Mouse (Mus musculus): ENCODE measurements around the gene Myo15b. TPM values are rescaled to one million over a fixed set of nuclear protein-coding genes. Genes with fewer than 3 reads are reported as not detected.

Gene Myo15b
- polyA plus RNA-seq, 1 experiment from 2014 or later, result 16.5 TPM

DNA sequence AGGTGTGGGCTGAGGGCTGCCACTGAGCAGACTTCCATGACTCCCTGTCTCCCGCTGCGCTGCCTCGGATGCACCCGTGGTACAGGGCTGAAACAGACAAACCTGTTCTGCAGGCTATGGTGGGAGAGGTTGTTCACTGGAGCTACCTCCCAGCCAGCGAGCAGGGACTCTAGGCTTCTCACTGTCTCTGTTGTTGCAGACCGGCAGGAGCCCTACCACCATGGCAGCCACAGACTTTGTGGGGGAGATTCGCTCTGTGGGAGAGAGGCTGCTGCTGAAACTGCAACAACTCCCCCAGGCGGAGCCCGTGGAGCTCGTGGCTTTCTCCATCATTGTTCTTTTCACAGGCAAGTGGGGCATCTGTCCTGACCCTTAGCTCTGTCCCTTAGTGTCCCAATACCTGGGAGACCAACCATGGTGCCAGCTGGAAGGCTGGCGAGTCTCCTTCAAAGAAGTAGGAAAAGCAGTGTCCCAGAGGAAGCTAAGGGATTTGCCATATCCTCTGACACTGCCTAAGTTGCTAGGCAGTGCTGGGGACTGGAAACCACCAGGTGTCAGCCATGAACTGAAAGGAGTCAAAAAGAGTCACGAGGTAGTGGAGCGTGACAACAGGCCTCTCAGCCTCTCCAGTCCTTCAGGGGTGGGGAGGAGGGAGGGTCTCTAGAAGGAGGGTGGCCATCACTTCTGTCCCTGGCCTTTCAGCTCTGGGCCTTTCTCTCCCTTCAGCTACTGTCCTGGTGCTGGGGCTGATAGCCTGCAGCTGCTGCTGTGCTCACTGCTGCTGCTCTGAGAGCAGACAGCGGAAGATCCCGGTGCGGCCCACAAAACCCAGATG lies 47.0 kb downstream of the Myo15b start:
- Histone ChIP-seq H3K4me1 (replicated peaks; ENCODE audit: insufficient read depth, low read length) (peaks cover 57% of the 10 kb centered on the region), H3K4me2 (ENCODE audit: low read length) (peak overlapping the region; percentile 21; the same call in 1 of the 2 replicates), H3K27ac (peak overlapping the region; percentile 83), H3K9me3 (replicated peaks; ENCODE audit: low read length) (no peaks in the 10 kb centered on the region), H3K36me3 (ENCODE audit: insufficient read depth, low read length) (no peaks in the 10 kb centered on the region), H3K4me3 (replicated peaks; ENCODE audit: low read depth, low read length) (no peak overlapping the region), H3K9ac (ENCODE audit: low read depth, low read length) (peak overlapping the region; percentile 45; the same call in 1 of the 2 replicates), H3K27me3 (ENCODE audit: insufficient read depth, low read length) (no peaks in the 10 kb centered on the region)
- 40% methylated on average over 16 of the region's 16 CpGs for WGBS
- TF ChIP-seq CTCF (IDR thresholded peaks at IDR 0.05; ENCODE audit: low read depth), result peak; percentile 42; the same call in 1 of the 2 replicates
- DNase-seq (ENCODE audit: low spot score) (peak; percentile 71), ATAC-seq (replicated peaks; ENCODE audit: low FRiP score, low read depth) (peak; percentile 38; the same call in 1 of the 2 replicates)

DNA sequence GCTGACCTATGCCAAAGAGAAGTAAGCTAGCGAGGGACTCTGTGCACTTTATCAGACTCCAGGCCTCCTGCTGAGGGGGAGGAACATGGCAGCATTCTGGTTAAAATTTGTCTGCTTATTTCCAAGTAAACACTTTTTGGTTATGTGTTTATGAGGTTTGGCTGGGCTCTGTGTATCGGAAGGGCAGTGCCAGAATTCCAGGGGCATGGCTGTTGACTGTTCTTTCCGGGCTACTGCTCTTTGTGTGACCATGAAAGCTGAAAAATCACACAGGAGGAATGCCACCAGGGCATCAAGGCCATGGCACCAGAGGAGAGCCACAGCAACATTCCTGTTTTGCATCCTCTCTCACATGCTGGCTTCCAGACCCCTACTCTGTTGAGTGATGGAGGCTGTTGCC lies 47.9 kb downstream of the Myo15b start:
- H3K27ac ChIP-seq, result peak overlapping the region; percentile 83
- WGBS, result 53% methylated on average over 3 of the region's 3 CpGs
- no peaks in the 10 kb centered on the region for H3K27me3 ChIP-seq (ENCODE audit: insufficient read depth, low read length)
- no peaks in the 10 kb centered on the region for H3K36me3 ChIP-seq (ENCODE audit: insufficient read depth, low read length)
- H3K4me1 ChIP-seq (replicated peaks; ENCODE audit: insufficient read depth, low read length), result peaks cover 50% of the 10 kb centered on the region
- peak overlapping the region; percentile 45; the same call in 1 of the 2 replicates for H3K9ac ChIP-seq (ENCODE audit: low read depth, low read length)
- H3K4me3 ChIP-seq (replicated peaks; ENCODE audit: low read depth, low read length), result no peak overlapping the region
- no peak for TF ChIP-seq CTCF (IDR thresholded peaks at IDR 0.05; ENCODE audit: low read depth)
- no peak for DNase-seq (ENCODE audit: low spot score)
- no peak for ATAC-seq (replicated peaks; ENCODE audit: low FRiP score, low read depth)
- H3K9me3 ChIP-seq (replicated peaks; ENCODE audit: low read length), result no peaks in the 10 kb centered on the region
- H3K4me2 ChIP-seq (ENCODE audit: low read length), result no peak overlapping the region

GRCm38 (mm10) chr11:115906521-115906920 lies 48.3 kb downstream of the Myo15b start:
- no peak overlapping the region for H3K4me3 ChIP-seq (replicated peaks; ENCODE audit: low read depth, low read length)
- H3K27ac ChIP-seq, result peak overlapping the region; percentile 83
- TF ChIP-seq CTCF (IDR thresholded peaks at IDR 0.05; ENCODE audit: low read depth), result no peak
- H3K9ac ChIP-seq (ENCODE audit: low read depth, low read length), result no peak overlapping the region
- DNase-seq (ENCODE audit: low spot score), result no peak
- WGBS, result 83% methylated on average over 5 of the region's 5 CpGs
- peaks cover 46% of the 10 kb centered on the region for H3K4me1 ChIP-seq (replicated peaks; ENCODE audit: insufficient read depth, low read length)
- ATAC-seq (replicated peaks; ENCODE audit: low FRiP score, low read depth), result no peak
- H3K36me3 ChIP-seq (ENCODE audit: insufficient read depth, low read length), result no peaks in the 10 kb centered on the region
- H3K9me3 ChIP-seq (replicated peaks; ENCODE audit: low read length), result no peaks in the 10 kb centered on the region
- H3K27me3 ChIP-seq (ENCODE audit: insufficient read depth, low read length), result no peaks in the 10 kb centered on the region
- H3K4me2 ChIP-seq (ENCODE audit: low read length), result no peak overlapping the region

DNA sequence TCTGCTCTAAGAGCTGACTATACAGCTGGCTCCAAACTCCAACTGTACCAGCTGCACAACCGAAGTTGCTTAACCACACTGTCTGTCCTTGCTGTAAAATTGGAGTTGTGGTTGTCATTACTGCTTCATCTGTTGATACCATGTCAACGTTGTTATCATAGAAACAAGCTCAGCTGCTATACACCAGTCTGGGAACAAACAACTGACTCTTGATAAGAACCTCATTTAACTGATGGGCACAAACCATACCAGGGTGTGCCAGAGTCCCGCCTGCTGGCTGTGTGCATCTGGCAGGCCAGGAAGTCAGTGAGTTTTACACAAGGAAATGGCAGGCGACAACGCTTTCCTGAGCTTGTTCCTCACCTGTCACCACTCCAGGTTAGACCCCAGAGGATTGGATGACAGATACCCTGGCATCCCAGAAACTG lies 52.9 kb downstream of the Myo15b start:
- Histone ChIP-seq H3K4me2 (ENCODE audit: low read length) (no peak overlapping the region), H3K36me3 (ENCODE audit: insufficient read depth, low read length) (0 out of 2 replicates have a peak, but pooled peaks cover 11% of the 10 kb centered on the region), H3K9me3 (replicated peaks; ENCODE audit: low read length) (no peaks in the 10 kb centered on the region), H3K9ac (ENCODE audit: low read depth, low read length) (no peak overlapping the region), H3K4me3 (replicated peaks; ENCODE audit: low read depth, low read length) (no peak overlapping the region), H3K27ac (peak overlapping the region; percentile 85), H3K27me3 (ENCODE audit: insufficient read depth, low read length) (no peaks in the 10 kb centered on the region), H3K4me1 (replicated peaks; ENCODE audit: insufficient read depth, low read length) (peaks cover 6% of the 10 kb centered on the region)
- 81% methylated on average over 5 of the region's 5 CpGs for WGBS
- no peak for TF ChIP-seq CTCF (IDR thresholded peaks at IDR 0.05; ENCODE audit: low read depth)
- ATAC-seq (replicated peaks; ENCODE audit: low FRiP score, low read depth) (no peak), DNase-seq (ENCODE audit: low spot score) (no peak)

- H3K27me3 ChIP-seq (ENCODE audit: insufficient read depth, low read length), result no peaks in the 10 kb centered on the region
- no peaks in the 10 kb centered on the region for H3K9me3 ChIP-seq (replicated peaks; ENCODE audit: low read length)
- 57% methylated on average over 11 of the region's 11 CpGs for WGBS
- peak within 1 kb of the TSS; percentile 85 for H3K27ac ChIP-seq
- peaks cover 17% of the 10 kb centered on the region; the same call in 1 of the 2 replicates for H3K36me3 ChIP-seq (ENCODE audit: insufficient read depth, low read length)
- peak; percentile 82; the same call in 1 of the 2 replicates for ATAC-seq (replicated peaks; ENCODE audit: low FRiP score, low read depth)
- no peak within 1 kb of the TSS; the same call in 1 of the 2 replicates for H3K9ac ChIP-seq (ENCODE audit: low read depth, low read length)
- H3K4me2 ChIP-seq (ENCODE audit: low read length), result no peak within 1 kb of the TSS; the same call in 1 of the 2 replicates
- TF ChIP-seq CTCF (IDR thresholded peaks at IDR 0.05; ENCODE audit: low read depth), result no peak
- DNase-seq (ENCODE audit: low spot score), result no peak
- H3K4me3 ChIP-seq (replicated peaks; ENCODE audit: low read depth, low read length), result no peak within 1 kb of the TSS
- H3K4me1 ChIP-seq (replicated peaks; ENCODE audit: insufficient read depth, low read length), result peaks cover 5% of the 10 kb centered on the region; the same call in 1 of the 2 replicates
Measured at GRCm38 (mm10) chr11:115911632-115912376, 53.6 kb downstream of the Myo15b start, which contains the start of gene Smim6. Gene Smim6, plus strand, starts transcription at chr11:115912017.

DNA sequence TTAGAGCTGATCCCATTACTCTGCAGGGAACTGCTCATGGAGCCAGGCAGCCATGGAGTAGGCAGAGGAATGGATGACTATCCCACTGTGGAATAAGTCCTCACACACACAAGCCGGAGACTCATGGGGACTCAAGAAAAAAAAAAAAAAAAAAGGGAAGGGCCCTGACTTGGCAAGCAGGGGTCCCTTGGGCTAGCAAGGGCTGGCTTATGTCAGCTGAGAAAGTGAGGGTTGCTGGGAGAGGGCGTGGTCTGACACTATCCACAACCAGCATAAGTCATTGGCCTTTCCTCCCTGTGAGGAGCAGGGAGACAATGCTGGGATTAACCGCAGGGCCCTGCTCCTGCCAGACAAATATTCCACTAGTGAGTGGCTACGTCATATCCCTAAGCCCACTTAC lies 58.4 kb downstream of the Myo15b start:
- Histone ChIP-seq H3K9me3 (replicated peaks; ENCODE audit: low read length) (no peaks in the 10 kb centered on the region), H3K4me1 (replicated peaks; ENCODE audit: insufficient read depth, low read length) (no peaks in the 10 kb centered on the region), H3K27ac (no peak overlapping the region), H3K4me2 (ENCODE audit: low read length) (no peak overlapping the region), H3K9ac (ENCODE audit: low read depth, low read length) (no peak overlapping the region), H3K4me3 (replicated peaks; ENCODE audit: low read depth, low read length) (no peak overlapping the region), H3K36me3 (ENCODE audit: insufficient read depth, low read length) (peaks cover 19% of the 10 kb centered on the region; the same call in 1 of the 2 replicates), H3K27me3 (ENCODE audit: insufficient read depth, low read length) (no peaks in the 10 kb centered on the region)
- DNase-seq (ENCODE audit: low spot score) (no peak), ATAC-seq (replicated peaks; ENCODE audit: low FRiP score, low read depth) (no peak)
- 92% methylated on average over 4 of the region's 4 CpGs for WGBS
- no peak for TF ChIP-seq CTCF (IDR thresholded peaks at IDR 0.05; ENCODE audit: low read depth)

All from kidney, postnatal 0 days (tissue).